Comparison of ENCODE assay signal across 22 mouse cellular contexts in genomic region chr5:150967925-150968324, GRCm38 (mm10). TPM values are rescaled to one million over a fixed set of nuclear protein-coding genes. Genes with fewer than 3 reads are reported as not detected.
"Had no signal": no experiment of that assay in that cellular context is flagged by ENCODE, and none has a peak within 500 bp of the region (broad histone marks: within the 10 kb centered on the region; RNA-seq: fewer than 3 reads in every experiment).

No protein-coding gene starts in this region.

- H3K36me3 ChIP-seq: kidney, embryonic 15.5 days; limb, embryonic 12.5 days; limb, embryonic 15.5 days; liver, embryonic 13.5 days; lung, embryonic 15.5 days; midbrain, embryonic 10.5 days; midbrain, embryonic 13.5 days; neural tube, embryonic 13.5 days had no signal

- H3K9ac ChIP-seq: kidney, embryonic 15.5 days; limb, embryonic 12.5 days; limb, embryonic 15.5 days; liver, embryonic 13.5 days; lung, embryonic 15.5 days; midbrain, embryonic 13.5 days; neural tube, embryonic 13.5 days had no signal

- H3K4me1 ChIP-seq: limb, embryonic 15.5 days; liver, embryonic 13.5 days; lung, embryonic 15.5 days; megakaryocyte, embryonic 14.5 days; midbrain, embryonic 10.5 days; neural tube, embryonic 13.5 days had no signal

- H3K27ac ChIP-seq: kidney, embryonic 15.5 days; limb, embryonic 12.5 days; limb, embryonic 15.5 days; liver, embryonic 13.5 days; lung, embryonic 15.5 days; midbrain, embryonic 10.5 days; midbrain, embryonic 13.5 days; neural tube, embryonic 13.5 days had no signal

- H3K27me3 ChIP-seq: kidney, embryonic 15.5 days; limb, embryonic 12.5 days; limb, embryonic 15.5 days; liver, embryonic 13.5 days; lung, embryonic 15.5 days; megakaryocyte, embryonic 14.5 days; midbrain, embryonic 13.5 days; neural tube, embryonic 13.5 days had no signal

- H3K9me3 ChIP-seq: kidney, embryonic 15.5 days; limb, embryonic 12.5 days; limb, embryonic 15.5 days; liver, embryonic 13.5 days; lung, embryonic 15.5 days; midbrain, embryonic 13.5 days; neural tube, embryonic 13.5 days had no signal

- H3K4me3 ChIP-seq: kidney, embryonic 15.5 days; limb, embryonic 12.5 days; limb, embryonic 15.5 days; liver, embryonic 13.5 days; lung, embryonic 15.5 days; megakaryocyte, embryonic 14.5 days; midbrain, embryonic 10.5 days; midbrain, embryonic 13.5 days; myocyte; neural tube, embryonic 13.5 days had no signal

- DNase-seq: kidney, adult 11 months; kidney, adult 8-10 months; kidney, postnatal 25 days; left cerebral cortex, postnatal 4 days; liver, embryonic 13.5 days; lung, adult 18-20 months; lung, postnatal 10 days; lung, postnatal 36 days; thymus, adult 2 months; thymus, postnatal 14 days; thymus, postnatal 4 days had no signal

RNA-seq across cellular contexts. Expression of gene Kl, which starts 15.5 kb away (rescaled TPM):
- total RNA-seq: monocyte, adult 5-6 weeks; neutrophil, adult 5-6 weeks had no signal
- polyA plus RNA-seq: myocyte had no signal
